Mouse (Mus musculus): ENCODE data around the gene Capn2.

The Capn2 gene

DNA sequence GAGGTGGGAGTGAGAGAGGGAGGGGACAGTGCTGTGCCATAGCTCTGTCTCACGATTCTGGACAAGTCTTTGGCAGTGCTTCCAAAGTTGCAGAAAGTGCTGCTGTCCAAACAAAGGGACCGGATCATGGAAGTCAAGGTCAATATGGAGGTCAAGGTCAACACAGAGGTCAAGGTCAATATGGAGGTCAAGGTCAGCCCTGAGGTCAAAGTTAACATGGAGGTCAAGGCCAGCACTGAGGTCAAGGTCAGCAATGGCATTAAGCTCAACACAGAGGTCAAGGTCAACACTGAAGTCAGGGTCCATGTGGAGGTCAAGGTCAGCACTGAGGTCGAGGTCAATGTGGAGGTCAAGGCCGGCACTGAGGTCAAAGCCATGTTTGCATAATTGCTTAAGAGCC is 16.6 kb downstream of the Capn2 start:
- DNase-seq: no peak

DNA sequence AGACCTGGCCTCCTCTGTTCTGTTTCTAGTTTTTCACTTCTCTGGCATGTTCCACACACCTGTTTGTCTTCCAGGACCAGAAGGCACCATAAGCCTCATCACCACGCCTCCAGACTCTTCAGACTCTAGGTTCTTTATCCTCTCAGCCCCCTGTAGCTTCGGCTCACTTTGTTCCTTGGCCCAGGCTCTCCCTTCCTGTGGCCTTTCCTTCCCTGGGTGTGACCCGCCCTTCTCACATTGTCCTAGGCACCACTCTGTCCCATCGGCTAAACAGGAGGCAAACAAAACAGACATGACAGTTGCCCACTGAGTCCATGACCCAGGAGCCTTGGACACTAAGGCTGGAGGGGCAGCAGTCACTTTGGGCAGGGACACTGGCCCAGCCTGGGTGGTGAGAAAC is 17.2 kb downstream of the Capn2 start:
- DNase-seq: no peak

- peak; percentile 88 for DNase-seq
These were observed 17.8 kb downstream of the Capn2 start for GRCm38 (mm10) chr1:182499443-182500089.

DNA sequence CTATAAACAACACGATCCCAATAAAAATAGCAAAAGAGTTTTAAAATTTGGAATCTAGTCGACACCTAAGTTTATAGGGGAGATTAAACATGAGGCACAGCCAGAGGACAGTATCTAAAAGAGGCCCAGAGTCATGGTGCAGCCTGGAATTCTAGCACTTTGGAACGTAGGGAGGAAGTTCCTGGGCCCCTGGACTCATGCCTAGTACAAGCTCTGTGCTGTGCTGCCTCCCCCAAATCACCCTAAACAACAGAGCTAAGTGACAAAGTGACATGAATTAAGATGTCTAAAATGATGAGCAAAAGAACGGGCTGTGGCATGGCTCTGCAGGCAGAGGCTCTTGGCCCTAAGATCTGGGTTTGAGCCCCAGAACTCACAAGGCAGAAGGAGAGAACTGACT is 19.7 kb downstream of the Capn2 start:
- DNase-seq: no peak

GRCm38 (mm10) chr1:182496685-182497084 is 20.7 kb downstream of the Capn2 start:
- peak; percentile 12 for DNase-seq

- DNase-seq: peak; percentile 56
These were observed 22.9 kb downstream of the Capn2 start for GRCm38 (mm10) chr1:182494285-182495145.

GRCm38 (mm10) chr1:182491839-182492238 is 25.6 kb downstream of the Capn2 start:
- DNase-seq: peak; percentile 64

GRCm38 (mm10) chr1:182490568-182490967 is 26.8 kb downstream of the Capn2 start:
- DNase-seq: no peak

DNA sequence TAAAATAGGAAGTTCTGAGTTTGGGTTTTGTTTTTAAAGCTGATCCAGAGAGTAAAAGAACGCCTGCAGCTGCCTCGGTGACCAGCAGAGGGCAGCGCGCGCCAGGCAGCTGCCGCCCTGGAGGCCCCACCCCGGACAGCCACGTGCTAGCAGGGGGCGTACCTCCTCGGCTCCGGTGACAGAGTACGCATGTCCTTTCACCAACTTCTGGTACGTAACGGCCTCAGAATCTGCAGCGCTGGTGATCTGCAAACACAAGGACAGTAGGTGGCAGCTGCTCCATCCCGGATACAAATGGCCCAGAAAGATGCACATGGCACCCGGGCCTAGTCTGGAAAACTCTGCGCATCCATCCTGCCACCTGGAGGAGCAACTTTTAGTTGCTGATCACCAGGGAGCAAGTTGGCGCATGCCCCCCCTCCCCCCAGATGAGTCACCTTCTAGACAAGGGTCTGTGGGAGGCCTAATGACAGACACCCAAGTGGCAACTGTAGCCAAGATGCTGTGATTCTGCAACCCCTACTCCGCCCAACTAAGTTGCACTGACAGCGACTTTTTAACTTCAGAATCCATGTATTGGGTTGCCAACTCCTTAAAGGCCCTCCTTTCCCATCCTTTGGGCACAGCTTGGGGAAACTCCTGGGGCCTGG is 27.5 kb downstream of the Capn2 start:
- DNase-seq: peak; percentile 97

DNA sequence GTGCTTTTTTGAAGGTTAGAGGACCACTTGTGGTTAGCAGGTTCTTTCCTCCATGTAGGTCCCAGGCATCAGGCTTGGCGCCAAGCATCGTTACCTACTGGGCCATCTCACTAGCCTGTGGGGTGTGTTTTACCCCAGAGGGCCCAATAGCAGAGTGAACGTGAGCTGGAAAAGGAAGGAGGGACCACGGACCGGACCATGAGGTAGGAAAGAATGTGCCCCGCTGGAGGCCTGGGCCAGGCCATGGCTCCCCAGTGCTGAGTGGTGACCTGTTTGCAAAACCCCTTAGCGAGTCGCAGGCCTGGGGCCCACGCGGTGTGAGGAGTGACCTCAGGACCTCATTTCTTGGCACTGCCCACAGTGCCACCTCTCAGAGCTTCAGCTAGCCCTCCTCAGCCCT is 28.9 kb downstream of the Capn2 start:
- no peak for DNase-seq

GRCm38 (mm10) chr1:182483910-182484274 is 33.5 kb downstream of the Capn2 start:
- DNase-seq: no peak

DNA sequence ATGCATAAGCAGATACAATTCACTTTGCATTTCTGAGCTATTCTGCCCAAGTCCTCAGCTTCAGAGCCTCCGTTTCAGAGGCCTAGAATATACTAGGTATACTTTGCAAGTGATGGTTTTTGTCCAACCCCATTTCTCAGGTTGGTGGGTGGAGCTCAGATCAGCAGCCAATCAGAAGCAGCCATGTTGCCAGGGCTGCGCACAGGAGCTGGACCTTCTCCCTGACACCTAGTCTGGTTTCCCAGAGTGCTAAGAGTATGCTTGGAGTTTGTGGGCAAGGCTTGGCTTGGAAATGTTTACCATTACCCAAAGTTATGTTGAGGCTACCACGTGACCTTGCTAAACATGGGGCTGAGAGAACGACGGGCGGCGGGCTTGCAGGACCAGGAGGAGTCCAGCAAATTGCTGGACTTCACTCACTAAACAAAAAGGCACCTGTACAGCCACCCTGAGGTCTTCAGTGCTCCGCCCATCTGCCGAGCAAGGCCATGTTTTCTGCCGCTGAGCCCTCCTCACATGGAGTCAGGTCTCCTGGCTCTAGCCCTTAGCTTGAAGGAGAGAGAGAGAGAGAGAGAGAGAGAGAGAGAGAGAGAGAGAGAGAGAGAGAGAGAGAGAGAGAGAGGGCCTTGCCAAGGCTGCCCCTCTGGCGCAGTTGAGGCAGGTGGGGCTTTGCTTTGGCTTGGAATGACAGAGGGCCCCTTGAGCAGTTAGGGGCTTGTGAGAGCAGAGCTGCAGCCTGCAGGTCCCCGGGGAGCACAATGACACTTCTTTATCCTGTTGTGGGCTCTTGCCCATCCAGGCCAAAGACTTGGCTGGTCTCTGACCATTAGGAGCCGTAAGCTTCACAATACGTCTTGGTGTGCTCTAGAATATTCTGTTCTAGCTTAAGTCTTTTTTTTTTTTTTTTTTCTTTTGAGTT is 34.2 kb downstream of the Capn2 start:
- DNase-seq: no peak

- DNase-seq: no peak
These were observed 35.6 kb downstream of the Capn2 start for GRCm38 (mm10) chr1:182481646-182482295.

DNA sequence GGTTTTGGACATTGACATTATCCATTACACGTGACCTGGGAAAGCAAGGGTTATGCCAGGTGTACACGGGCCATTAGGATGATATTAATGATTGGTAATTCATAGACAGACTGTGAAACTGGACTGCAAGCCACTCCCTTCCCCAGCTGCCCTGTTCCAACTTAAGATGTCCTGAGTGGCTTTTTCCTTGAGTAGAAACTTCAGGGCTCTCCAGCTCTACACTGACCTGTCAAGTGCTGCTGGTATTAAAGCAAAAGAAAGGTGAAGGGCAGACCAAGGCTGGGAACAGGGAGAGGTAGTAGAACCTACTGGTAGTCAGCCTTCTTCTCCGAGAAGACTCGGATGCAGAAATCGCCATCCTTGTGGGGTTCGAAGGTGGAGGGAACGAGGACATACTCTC is 36.3 kb downstream of the Capn2 start:
- DNase-seq: no peak

GRCm38 (mm10) chr1:182478935-182479334 is 38.5 kb downstream of the Capn2 start:
- DNase-seq: no peak

DNA sequence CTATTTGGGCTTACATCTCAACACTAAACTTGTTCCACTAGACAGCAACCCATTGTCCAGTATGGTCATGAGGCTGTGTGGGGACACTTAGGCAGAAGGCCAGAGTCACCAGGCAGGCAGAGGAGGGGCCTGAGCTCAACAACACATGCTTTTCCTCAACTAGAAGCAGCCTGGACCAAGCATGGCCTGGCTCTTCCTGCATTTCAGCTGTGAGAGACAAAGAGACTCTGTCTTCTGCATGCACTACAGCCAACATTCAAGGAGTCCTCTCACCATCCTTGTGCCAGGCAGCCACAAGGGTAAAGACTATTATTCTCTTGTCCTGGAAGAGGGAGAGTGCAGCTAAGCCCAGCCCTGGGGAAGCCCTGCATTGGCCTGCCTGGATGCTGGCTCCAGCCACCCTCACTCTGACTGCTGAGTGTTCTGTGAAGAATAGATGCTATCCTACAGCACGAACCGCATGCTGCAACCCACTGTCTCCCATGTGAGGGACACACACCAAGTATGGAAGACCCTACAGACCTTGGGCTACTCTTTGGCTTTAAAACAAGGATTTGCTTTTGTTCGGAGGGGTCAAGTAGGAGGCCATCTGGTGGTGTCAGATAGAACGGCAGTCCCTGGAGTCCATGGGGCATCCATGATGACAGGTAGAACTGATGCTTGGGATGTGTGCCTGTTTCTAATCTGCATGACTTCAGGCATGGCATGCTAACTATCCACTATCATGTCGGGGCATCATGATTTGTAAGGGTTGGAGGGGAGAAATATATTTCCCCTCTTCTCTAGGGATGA is 42.2 kb downstream of the Capn2 start:
- DNase-seq: no peak

DNA sequence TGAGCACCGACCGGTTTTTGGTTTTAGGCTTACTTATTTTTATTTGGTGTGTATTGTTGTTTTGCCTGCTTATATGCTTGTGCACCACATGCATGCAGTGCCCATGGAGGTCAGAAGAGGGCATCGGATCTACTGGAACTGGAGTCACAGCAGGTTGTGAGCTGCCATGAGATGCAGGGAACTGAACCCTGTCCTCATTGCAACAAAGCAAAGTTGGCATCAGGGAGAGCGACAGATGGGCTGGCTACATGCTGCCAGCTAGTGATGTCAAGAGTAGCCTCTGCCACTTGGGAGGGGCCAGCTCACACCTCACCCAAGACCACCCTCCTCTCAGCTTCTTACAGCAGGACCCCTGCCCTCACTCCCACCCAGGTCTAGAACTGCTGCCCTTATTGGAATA is 51.4 kb downstream of the Capn2 start:
- DNase-seq: no peak

DNA sequence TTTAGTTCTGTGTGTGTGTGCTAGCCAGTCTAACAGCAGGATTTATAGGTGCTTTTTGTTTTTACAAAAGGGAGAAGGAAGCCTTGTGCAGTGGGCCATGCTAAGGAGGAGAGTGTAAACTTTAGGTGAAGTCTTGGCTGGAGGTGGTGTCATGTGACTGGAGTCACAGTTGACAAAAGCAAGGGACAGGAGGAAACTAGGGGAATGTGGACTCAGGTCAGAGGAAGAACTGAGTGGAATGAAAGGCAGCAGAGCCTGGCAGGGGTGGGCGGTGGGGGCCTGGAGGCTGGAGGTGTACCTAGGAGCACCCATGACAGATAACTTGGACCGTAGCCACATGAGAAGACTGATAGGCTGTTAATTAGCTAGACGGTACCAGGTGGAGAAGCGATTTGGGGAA is 52.1 kb downstream of the Capn2 start:
- DNase-seq: no peak

DNA sequence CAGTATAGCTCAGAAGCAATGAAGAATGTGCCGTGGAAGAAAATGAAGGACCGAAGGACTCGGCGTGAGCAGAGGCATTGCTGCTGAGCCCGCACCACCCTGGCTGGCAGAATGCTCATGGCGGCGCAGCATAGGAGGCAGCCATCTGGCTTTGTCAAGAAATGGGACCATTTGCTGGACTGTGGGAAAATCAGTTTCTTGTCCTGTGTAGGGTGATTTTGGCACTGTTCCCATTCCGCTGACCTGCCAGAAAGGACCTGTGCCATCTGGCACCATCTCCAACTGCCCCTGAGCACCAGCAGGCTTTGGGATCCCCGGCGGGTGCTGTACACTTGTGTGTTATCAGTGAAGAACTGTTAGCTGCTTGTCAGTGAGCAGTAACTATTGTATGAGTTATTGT is 55.6 kb downstream of the Capn2 start:
- DNase-seq: peak; percentile 27

DNA sequence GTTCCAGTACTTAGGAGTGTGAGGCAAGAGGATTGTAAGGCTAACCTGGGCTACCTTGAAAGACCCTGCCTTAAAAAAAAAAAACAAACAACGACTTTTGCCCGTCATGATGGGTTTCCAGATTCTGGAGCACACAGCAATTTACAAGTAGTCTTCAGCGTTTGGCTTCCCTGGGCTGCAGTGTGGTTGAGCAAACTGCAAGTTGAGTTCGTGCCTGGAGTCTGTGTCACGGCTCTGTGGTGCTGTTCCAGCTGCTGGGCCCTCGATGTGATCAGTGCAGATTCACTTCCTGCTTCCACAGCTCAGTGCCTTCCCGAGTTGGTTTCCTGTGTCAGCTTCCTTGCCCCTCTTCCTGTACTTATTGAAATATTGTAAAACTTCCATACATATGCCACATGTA is 56.1 kb downstream of the Capn2 start:
- DNase-seq: peak; percentile 28
